Mouse (Mus musculus) urinary bladder, postnatal 0 days (tissue): ENCODE measurements around the gene Zfp638. TPM values are rescaled to one million over a fixed set of nuclear protein-coding genes. Genes with fewer than 3 reads are reported as not detected.

Source experiments
- polyA plus RNA-seq: library from polyadenylated mRNA; unstranded; fragments of >200 nt; fragmentation: Nextera tagmentation; extraction: Ambion mirVana; gene quantifications from 2 replicates; pipeline ENCODE4 v1.2.1, GENCODE M21; 2015

Zfp638 gene
- 22.4 and 27.1 TPM in 2 replicates for polyA plus RNA-seq

DNA sequence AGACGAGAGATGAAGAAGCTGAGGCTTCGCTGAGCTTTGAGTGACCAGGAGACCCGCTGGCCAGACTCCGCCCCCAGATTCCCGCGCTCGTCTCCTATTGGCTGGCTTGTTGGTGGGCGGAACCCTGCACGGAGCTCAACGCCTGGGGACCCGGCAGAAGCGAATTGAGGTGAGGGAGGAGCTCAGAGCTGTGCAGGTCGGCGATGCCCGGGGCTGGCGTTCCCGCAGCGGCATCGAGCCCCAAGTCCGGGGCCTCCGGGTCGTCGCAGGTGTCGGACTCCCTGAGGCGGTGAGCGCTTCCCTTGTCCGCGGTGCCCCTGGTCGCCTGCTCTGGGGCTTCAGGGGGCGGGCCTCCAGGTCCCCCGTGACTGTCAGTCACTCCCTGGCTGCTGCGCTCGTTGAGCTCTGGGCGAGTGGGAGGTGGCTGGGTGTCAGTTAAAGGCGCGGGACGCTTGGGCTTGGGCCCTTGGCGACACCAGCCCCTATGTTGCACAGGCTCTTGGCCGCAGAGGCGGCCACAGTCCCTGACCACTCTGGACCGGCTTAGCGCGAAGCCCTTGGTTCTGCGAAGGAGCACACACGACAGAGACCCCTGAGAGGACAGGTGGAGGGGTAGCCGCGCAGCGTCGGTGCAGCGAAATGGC, at the start of gene Zfp638:
Gene Zfp638, plus strand, starts transcription at position 156 of the 644 bp plus-strand sequence.

DNA sequence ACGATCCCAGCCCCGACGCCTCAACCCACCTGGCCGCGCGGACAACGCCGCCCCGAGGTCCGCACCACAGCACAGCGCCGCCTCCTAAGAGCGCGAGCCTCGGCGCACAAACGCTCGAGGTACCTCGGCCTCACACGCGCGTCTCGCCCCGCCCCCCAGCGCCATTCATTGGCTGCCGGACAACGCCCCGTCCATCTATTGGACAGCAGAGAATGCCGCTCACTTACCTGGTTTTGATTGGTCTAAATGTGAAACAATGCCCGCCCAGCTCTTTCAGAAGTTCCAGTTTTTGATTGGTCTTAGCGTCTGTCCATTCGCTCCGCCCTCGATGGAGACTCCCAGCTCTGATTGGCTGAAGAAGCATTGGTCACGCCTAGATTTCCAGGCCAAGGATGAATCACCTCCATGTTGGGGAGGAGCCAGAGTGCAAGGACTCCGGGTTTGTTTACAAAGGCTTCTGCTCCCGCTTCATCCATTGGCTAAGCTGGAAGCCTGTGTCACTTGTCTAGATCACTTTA, 35.2 kb upstream of the Zfp638 start, which contains the start of gene Paip2b:
Gene Paip2b, minus strand, starts transcription at position 136 of the 518 bp plus-strand sequence.

DNA sequence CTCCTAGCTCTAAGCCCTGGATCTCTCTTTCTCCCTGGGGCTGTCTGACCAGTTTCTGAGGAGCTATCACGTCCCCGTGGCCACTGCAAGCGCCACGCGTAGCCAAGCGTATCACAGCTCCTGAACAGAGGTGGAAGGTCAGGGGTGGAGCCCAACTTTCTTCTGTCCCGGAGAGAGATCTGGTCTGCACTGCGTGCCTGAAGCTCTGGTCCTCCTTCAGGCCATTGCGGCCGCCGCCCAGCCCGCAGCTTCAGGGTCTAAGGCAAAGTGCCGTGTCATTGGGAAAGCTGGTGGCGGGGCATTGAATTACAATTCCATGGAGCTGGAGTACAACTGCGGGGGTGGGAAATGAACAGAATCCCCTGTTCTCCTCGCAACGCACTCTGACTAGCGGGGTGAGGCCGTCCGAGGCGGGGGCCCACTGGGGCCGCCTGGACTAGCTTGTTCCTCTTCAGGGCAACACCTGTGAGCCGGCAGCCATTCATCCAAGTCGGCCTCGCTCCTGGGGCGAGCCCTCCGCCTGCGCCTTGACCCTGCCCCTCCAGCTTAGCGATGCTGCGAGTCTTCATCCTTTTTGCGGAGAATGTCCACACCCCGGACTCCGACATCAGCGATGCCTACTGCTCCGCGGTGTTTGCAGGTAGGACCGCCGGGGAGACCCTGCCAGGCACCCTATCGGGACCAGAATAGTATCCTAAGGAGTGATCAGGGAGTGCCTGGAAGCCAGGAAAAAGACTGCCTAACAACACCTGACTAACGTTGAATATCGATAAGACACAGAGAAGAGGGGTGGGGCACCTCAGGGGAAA, 141.7 kb downstream of the Zfp638 start, which contains the start of gene Dysf:
Gene Dysf, plus strand, starts transcription at position 228 of the 809 bp plus-strand sequence.

Other genes starting within 250 kb of the Zfp638 start
- gene Clec4f, start 210.9 kb upstream of the Zfp638 start, polyA plus RNA-seq = 0.05 TPM in 1 of 2 replicates, not detected in the other
- gene Cd207, start 189.3 kb upstream of the Zfp638 start, polyA plus RNA-seq = not detected in 2 replicates
- gene Vax2, start 155.8 kb upstream of the Zfp638 start, polyA plus RNA-seq = not detected in 2 replicates
- not detected in 2 replicates for gene Atp6v1b1, start 124.1 kb upstream of the Zfp638 start, polyA plus RNA-seq
- gene Ankrd53, start 104.5 kb upstream of the Zfp638 start, polyA plus RNA-seq = not detected in 2 replicates
- 66.7 and 72.6 TPM in 2 replicates for gene Tex261, start 91.3 kb upstream of the Zfp638 start, polyA plus RNA-seq
- 104 and 107 TPM in 2 replicates for gene Nagk, start 72.1 kb upstream of the Zfp638 start, polyA plus RNA-seq
- gene Paip2b, start 35.4 kb upstream of the Zfp638 start, polyA plus RNA-seq = 7.4 and 8.9 TPM in 2 replicates
- gene Dysf, start 141.5 kb downstream of the Zfp638 start, polyA plus RNA-seq = 5.2 and 7.3 TPM in 2 replicates